Mouse (Mus musculus) v-Abl transformed pro-B cells (cell line): Measurements from ENCODE around the gene Adgrl3.

Experiments
- in situ Hi-C, 2 experiments: fragments of 400-800 bp; cut with MboI; formaldehyde crosslinking; loops; one replicate each; pipeline ENCODE4 v1.15.1; 2025; ENCODE audit not compliant: unreplicated experiment in 2 of 2

Gene Adgrl3

DNA sequence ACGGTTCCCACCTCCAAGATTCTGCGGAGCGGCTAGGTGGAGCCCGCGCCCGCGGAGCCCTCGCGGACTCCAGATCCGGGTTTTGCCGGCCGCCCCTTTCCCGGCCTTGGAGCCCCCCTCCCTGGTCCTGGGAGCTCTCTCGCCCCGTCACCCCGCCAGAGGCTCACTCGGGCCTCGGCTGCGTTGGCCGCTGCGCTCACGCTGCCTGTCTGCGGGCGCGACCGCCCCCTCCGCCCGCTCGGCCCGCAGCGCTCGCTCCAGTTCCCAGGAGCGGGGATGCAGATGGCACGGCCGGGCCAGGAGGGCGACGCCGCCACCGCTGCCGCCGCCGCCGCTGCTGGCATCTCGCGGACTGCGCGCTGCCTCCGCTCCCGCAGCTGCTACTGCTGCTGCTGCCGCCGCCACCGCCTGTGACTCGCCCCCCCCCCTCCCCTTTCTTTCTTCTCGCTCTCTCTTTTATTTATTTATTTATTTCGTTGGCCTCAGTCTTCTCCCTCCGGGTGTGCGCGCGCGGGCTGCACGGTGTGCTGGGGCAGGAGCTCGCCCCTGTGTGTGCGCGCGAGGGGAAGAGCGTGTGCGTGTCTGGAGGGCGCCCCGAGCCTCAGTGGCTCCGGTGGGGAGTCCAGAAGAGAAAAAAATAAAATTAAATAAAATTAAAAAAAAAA lies at the start of gene Adgrl3:
Gene Adgrl3 (plus strand): TSS at position 549 of the 665 bp plus-strand sequence.
- in situ Hi-C loops, result no loop called here

DNA sequence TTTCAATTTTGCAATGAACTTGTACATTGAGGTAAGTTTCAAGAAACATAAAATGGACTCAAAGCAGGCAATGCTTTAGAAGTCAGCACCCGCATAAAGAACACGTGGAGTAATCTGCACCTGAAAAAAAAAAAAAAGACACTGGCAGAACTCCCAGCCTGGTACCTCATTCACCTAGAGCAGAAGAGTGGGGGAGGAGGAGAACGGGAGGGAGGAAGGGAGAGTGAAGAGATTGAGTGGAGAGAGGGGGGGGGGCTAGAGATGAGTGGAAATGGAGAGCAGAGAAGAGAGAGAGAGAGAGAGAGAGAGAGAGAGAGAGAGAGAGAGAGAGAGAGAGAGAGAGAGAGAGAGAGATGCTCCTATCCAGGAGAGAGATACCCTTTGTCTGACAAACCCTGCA lies 772 bp upstream of the Adgrl3 start:
- in situ Hi-C loops, result no loop called here

DNA sequence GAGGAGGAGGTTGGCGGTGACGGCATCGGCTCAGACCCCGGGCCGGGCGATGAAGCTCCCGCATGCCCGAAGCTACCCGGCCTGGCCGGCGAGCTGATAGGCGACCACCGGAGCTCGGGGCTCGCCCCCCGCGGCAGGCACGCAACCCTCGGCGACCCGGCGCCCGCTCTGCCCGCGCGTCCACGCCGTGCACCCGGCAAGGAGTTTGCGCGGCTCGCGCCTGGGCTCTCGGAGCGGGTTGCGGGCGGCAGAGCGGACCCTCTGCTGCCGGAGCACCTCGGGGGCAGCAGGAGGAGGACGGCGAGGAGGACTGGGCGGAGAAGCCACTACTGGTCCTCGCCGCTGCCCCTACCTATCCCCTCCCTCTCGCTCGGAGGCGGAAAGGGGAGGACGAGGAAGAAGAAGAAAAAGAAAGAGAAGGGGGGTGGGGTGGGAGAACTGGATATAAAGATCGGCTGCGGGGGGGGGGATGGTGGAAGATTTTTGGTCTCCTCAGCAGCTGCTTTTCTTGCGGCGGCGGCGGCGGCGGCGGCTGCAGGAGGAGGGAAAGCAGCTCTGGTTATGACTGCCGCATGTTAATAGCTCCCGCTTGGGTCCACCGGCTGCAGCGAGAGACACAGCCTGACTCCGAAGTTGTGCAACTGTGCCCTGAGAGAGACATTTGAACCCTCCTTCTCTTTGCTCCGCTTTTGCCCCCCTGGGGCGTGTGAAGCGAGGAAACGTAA lies 505 bp downstream of the Adgrl3 start:
- in situ Hi-C loops, result no loop called here

DNA sequence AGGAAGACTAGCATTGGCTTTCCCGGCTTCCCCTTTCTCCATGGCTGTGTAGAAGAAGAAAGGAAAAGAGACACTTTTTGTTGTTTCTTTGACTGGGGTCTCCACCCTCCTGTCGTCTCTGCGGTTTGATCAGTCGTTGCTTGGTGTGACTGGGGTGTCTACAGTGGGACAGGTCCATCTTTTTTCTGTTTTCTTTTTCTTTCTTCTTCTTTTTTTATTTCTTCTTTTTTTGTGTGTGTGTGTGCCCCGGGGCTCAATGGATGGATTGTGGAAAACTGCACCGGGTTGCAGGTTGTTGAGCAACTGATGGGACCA lies 1.0 kb downstream of the Adgrl3 start:
- in situ Hi-C loops, result no loop called here

DNA sequence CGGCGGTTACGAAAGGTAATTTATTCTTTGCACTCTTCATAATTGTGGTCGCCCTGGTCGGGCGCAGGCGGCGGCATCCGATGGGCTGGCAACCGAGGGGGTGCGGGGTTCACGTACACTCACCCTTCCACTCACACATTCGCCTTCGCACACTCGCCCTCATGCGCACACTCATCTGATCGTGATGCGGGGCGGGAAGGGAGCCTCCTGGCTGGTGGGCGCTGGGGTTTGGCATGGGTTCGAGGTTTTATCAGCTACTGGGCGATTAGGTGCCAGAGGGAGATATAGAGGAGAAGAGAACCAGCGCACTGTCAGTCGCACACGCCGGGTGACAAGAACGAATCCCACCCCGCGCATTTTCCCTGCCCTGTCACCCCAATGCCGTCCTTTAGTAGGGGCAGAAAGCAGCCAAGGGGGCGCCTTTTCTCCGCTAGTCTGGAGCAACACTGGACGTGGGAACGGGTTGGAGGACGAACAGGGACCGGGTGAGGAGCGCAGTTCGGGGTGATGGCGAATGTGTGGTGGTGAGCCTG lies 1.5 kb downstream of the Adgrl3 start:
- in situ Hi-C loops, result no loop called here

DNA sequence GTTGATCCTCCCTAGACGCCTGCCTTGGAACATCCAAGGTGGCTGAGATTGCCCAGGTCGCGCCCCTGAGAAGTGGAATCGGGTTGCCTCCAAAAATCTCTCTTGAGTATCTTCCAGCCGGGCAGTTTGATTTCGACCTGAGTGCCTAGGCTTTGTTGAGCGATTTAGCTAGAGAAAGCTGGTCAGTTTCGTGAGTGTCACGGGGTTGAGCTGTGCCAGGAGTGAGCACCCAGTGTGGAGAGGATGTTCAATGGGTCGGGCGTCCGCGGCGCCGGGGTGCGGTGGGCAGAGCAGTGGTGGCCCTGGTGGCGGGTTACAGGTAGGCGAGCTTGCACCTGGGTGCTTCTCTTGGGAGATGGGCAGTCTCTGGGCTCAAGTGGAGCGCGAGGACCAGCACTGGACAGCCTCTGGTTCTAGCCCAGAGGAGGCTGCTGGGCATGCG lies 1.9 kb downstream of the Adgrl3 start:
- in situ Hi-C loops, result no loop called here

DNA sequence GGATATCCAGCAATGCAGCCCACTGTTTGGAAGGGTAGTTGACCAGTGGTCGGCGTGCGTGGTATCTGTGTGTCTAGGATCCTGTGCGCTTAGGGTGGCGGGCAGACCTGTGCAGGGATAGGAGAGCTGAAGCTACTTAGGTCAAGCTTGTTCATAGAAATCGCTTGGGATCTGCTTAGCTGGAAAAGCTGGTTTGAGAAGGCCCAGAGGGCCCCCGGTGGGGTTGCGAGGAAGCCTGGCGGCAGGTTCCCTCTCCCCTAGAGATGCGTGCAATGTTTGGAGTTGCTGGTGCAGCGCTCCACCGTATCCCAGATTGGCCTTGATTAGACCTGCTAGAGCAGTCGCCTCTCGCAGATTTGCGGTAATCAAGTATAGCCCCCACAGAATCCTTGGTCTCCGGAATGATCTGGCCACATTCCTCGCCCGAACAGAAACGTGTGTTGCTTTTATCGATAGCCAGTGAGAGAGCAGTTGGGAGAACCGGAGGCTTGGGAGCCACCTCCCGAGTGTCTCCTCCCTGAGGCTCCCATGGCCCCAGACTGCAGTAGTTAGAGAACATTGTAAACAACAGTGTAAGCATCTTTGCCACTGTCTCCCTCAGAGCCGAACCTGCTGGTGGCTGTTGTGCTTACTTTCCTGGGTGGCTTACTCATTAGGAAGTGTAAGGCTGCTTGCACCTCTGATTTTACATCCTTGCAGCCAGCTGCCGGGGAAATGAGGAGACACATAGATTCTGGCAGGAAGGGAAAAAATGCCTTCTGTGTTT lies 2.6 kb downstream of the Adgrl3 start:
- in situ Hi-C loops, result no loop called here

DNA sequence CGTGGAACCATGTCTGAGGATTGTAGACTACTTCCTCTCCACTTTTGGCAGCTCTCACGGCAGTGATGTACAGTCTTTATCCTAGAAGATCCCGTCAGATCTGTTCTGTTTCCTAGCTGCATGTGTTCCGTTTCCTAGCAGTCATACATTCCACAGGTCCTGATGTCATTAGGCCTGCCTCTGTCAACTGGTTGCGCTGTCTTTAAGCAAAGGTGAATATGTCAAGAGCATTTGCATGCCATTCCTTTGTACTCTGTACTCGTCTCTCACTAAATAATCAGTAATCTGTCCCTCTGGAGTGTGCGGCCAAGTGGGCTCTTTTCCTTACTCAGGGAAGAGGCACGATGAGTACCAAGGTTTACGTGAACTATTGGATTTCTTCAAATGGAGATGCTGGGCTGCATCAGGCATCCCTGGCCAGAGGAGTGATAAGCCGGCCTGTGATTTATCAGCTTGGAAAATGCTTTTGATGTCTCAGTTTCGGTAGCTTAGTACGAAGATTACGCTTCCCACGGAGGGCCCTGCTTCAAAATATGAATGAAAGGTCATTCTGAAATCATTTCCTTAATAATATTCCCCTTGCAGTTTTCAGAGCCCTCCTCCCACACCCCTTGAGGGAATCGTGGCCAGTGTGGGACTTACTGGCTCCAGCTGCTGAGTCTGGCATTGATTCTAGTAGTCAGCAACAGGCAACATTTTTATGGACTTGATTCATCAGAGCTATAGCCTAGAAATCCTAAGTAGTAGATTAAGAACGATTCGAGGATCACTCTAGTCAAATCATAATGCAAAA lies 4.2 kb downstream of the Adgrl3 start:
- in situ Hi-C loops, result no loop called here

DNA sequence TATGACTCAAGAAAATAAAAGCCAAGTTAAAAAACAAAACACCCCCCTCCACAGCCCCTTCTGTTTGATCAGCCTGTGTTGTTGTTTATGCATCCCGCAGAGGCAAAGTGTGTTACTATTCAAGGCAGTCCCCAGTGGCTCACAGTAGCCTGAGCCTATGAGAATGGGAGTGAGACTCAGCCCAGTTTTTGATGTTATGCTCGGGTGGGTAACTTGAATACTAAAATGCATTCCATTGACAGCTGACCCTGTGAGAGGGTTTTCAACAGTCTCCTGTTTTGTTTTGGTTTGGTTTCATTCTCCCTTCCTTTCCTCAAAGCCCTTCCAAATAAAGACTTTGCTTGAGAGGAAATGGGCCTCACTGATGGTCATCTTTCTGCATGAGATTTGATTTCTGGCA lies 8.9 kb downstream of the Adgrl3 start:
- in situ Hi-C loops, result no loop called here

DNA sequence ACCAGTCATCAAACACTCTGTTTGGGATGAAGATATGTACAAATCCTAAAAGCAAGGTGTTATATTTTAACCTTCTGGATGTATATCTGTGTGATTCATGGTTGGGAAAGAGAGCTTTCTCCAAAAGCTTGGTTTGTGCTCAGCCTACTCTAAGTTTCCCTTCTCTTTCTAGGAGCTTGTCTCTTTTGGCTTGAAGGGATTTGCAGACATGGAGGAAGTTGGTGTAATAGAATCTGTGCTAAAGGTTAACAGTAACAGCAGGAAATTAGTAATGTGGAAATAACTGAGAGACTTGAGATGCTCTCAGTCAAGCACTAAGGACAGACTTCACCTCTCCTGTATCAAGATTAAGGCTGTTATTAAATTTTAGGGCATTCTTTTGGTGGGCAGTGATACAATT lies 17.2 kb downstream of the Adgrl3 start:
- in situ Hi-C loops, result no loop called here

DNA sequence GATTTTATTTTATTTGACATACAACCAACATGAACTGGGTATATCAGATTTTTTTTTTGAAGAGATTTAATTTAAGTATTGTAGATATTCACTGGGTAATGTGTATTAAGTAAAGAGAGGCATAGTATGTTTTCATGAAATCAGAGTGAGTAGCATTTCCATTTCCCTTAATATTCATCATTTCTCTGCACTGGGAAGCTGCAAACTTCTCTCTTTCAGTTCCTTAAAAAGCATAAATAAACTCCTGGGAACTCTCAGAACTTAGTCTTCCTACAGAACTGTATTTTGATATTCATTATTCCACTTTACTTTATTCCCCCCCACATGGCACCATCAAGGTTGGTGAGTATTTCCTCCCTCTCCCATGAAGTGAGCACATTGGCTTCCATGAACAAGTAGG lies 23.9 kb downstream of the Adgrl3 start:
- in situ Hi-C loops, result no loop called here

DNA sequence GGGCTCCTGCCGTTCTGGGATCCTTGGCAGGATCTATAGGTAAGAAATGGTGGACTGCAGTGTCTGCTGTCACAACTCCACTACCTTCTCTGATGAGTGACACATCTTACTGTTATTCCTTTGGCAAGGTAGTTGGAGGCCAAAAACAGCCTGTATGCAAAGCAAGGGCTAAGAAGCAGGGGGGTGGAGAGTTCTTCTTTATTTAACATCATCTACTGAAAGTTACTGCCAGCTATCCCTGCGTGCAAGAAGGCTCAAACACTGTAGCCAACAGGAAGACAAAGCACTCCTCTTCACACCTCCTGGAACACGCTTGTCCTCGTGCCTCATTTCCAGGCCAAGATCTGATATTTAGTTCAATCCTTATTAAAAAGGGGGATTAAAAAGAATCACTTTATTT lies 26.2 kb downstream of the Adgrl3 start:
- in situ Hi-C loops, result no loop called here

DNA sequence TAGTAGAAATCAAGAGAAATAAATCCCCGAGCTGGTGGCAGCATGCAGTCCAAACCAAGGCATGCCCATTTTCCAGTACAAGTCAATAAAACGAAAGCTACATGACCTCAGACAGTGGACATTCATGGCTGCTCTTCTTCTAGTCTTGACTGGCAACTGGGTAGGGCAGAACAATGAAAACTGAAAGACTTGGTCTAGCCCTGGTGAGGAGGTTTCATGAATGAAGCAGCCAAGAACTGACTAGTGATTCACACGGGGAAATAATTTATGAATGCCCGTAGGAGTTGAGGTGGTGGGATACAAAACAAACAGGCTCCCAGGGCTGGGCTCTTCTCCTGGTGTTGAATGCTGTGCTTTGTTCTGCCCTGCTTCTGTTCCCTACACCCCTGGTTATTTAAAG lies 34.7 kb downstream of the Adgrl3 start:
- in situ Hi-C loops, result no loop called here

DNA sequence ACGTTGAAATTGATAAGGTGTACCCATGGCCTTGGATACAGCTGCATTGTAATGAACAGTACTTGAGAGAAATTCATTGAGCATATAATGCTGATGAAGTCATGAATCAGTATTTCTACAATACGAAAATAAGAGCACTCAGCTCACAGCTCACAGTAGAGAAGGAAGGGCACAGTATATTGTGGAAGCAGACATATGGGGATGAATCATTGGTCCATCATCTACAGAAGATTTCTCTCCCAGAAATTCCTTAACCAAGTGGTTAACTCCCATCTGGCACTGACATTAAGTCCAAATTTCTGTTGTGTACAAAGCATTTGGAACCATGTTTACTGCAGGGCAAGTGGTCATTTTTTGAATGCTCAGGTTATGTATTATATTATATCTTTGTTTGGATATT lies 35.3 kb downstream of the Adgrl3 start:
- in situ Hi-C loops, result no loop called here

DNA sequence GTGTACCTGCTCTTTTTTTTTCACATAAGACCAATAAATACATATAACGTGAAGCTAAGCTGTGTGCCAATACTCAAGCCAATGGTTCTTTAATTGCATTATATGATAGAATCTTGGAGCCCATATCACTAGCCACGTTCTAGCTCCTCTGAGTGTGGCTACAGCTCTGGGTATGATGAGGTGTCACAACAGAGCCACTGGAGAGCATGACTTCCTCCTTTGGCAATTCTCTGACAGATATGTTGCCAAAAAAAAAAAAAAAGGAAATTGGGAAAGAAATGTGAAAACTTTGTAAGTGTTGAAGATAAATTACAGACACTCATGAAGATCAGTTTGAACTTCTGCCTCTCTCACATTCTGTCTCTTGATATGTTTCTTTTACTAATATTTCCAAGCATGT lies 38.2 kb downstream of the Adgrl3 start:
- in situ Hi-C loops, result no loop called here

DNA sequence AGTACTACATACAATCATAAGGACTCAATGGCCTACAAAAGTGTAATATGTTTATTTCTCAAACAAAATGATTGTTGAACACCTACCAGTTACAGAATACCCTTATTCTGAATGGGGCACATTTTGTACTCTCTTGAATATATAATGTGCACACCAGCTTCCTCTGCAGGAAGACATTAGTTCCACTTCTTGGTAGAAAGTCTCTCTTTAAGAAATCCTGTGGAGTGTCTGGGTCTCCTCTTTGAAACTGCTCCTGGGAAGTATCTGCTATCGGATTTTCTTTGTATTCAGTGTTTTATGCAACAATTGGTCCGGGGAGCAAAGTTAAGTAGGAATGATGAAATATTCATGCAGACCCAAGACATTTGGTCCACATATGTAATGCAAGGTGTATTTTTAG lies 41.0 kb downstream of the Adgrl3 start:
- in situ Hi-C loops, result no loop called here

DNA sequence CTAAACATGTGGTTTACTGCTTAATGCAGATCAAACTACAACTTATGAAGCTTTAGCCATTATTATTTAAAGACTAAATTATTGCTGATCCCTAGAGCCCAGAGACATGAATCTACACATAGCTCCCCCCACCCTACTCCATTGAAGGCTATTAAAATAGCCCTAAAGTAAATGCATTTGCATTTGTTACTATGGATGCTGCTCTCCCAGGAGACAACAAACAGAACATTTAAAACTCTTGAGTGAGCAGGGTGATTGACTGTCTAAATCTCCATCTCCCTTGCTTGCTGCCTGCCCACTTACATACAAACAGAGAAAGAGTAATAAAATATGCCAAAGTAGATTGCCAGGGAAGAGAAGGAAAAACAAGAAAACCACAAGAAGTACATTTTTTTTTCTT lies 41.4 kb downstream of the Adgrl3 start:
- in situ Hi-C loops, result no loop called here

DNA sequence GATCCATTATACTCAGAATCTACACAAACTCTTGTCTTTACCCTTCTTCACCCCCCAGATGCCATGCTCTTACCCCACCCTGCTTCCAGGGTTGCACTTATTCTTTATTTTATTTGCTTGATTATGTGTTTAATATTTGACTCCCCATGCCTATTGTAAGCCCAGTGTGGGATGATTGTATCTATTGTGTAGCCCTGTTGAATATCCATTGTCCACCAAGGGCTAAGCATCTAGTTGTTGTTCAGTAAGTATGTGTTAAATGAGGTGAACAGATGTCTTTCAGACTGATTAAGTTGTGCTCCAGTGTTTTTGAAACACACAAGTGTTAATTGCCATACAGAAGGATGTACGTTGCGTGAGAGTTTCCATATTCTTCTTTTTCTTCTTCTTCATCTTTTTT lies 44.1 kb downstream of the Adgrl3 start:
- in situ Hi-C loops, result no loop called here

DNA sequence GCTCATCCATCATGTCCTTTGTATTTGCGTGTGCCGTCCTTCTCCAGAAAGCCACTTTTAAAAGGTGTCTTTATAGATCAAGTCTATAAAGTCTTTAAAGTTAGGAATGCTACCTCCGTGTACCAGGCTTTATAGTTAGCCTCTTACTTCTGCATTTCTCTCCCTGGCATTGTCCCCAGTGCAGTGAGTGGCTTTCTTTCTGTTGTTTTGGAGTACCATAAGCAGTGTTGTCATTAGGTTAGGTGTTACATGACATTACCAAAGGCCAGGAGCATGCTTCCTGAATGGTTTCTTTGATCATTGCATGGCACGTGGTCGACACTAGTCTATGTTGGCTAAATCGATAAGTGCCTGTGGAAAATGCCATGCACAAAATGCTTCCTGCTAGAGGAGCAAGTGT lies 48.2 kb downstream of the Adgrl3 start:
- in situ Hi-C loops, result no loop called here

DNA sequence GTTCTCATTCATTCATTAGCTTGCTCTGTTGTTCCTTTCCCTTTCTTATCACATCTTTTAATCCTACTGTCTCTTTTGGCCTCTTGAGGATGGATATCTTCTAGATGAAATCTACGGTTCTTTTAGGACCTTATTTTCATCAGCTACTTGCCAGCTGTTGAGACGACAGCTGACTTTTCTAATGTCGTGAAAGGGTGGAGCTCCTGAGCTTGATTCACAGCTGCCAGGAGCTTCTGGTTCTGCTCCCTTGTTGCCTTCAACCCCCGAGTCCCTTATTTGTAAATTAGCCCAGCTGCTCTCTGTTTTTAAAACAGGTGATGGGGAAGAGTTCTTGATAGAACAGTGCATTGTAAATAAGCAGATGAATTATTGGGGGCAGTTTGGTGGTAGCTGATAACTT lies 48.9 kb downstream of the Adgrl3 start:
- in situ Hi-C loops, result no loop called here

DNA sequence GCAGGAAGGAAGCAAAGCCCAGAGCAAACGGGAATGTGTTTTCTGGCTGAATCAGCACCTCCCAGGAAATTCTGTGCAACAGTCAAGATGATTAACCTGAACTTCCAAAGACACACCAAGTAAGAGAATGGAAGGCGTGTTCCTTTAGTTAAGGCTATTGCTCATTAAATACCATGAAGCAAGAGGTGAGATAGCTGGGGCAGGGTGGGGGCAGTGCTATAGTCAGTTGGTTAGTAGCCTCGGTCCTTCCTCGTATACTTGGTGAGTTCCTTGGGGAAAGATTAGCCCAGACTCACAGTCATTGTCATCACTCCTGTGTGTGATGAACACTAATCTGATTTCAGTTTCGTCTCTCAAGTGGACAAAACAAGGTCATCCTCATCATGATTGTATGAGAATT lies 53.0 kb downstream of the Adgrl3 start:
- in situ Hi-C loops, result no loop called here
